Mouse (Mus musculus) frontal cortex, postnatal 10 days (tissue): ENCODE results near the gene Kctd11.
"Not testable (repeated sequence)": the region's sequence is repeated elsewhere in the genome, so short reads cannot be mapped to it uniquely, and the experiment has no call there.

Experiments used
- DNase-seq, 2 experiments: peaks; one replicate each; pipeline ENCODE4 v3.0.0; 2022; ENCODE audit warnings: low spot score in 2 of 2, mixed read lengths in 1 of 2

Gene Kctd11

GRCm38 (mm10) chr11:69881787-69882670 lies 823 bp upstream of the Kctd11 start:
- no peak for DNase-seq

GRCm38 (mm10) chr11:69880506-69880852 lies 727 bp downstream of the Kctd11 start:
- peak in 1 of 2 experiments; percentile 57 for DNase-seq

- DNase-seq, result peak in 1 of 2 experiments; percentile 8
Observed at GRCm38 (mm10) chr11:69879711-69880110, 1.5 kb downstream of the Kctd11 start.

GRCm38 (mm10) chr11:69878952-69879351 lies 2.3 kb downstream of the Kctd11 start:
- no peak for DNase-seq

- DNase-seq, result no peak
Observed at GRCm38 (mm10) chr11:69878399-69878798, 2.8 kb downstream of the Kctd11 start.

- no peak for DNase-seq
Observed at GRCm38 (mm10) chr11:69877878-69878277, 3.3 kb downstream of the Kctd11 start, which contains the start of gene Tmem95. Gene Tmem95, minus strand, starts transcription at chr11:69878018.

- DNase-seq, result peak; percentile 57 to 77
Observed at GRCm38 (mm10) chr11:69876867-69877266, 4.3 kb downstream of the Kctd11 start.

GRCm38 (mm10) chr11:69876186-69876585 lies 5.0 kb downstream of the Kctd11 start:
- no peak for DNase-seq

GRCm38 (mm10) chr11:69872451-69872850 lies 8.8 kb downstream of the Kctd11 start:
- DNase-seq, result no peak

GRCm38 (mm10) chr11:69871822-69872221 lies 9.4 kb downstream of the Kctd11 start:
- DNase-seq, result no peak

- DNase-seq, result no peak
Observed at GRCm38 (mm10) chr11:69870289-69871069, 10.7 kb downstream of the Kctd11 start.

- no peak for DNase-seq
Observed at GRCm38 (mm10) chr11:69867335-69867734, 13.9 kb downstream of the Kctd11 start.

- no peak for DNase-seq
Observed at GRCm38 (mm10) chr11:69865561-69865960, 15.6 kb downstream of the Kctd11 start.

GRCm38 (mm10) chr11:69864138-69864860 lies 16.9 kb downstream of the Kctd11 start:
- no peak for DNase-seq

- not testable (repeated sequence) for DNase-seq
Observed at GRCm38 (mm10) chr11:69863729-69864128, 17.5 kb downstream of the Kctd11 start.

GRCm38 (mm10) chr11:69858113-69858998 lies 22.9 kb downstream of the Kctd11 start, which contains the start of gene Tnk1:
Gene Tnk1, minus strand, starts transcription at chr11:69858730.
- no peak for DNase-seq

GRCm38 (mm10) chr11:69855347-69855746 lies 25.9 kb downstream of the Kctd11 start:
- DNase-seq, result no peak

- no peak for DNase-seq
Observed at GRCm38 (mm10) chr11:69854680-69855079, 26.5 kb downstream of the Kctd11 start.

- no peak for DNase-seq
Observed at GRCm38 (mm10) chr11:69853994-69854393, 27.2 kb downstream of the Kctd11 start.

- DNase-seq, result no peak
Observed at GRCm38 (mm10) chr11:69850754-69851153, 30.5 kb downstream of the Kctd11 start.

- DNase-seq, result no peak
Observed at GRCm38 (mm10) chr11:69849884-69850283, 31.3 kb downstream of the Kctd11 start.
